Mouse (Mus musculus) hindbrain, postnatal 0 days (tissue): ENCODE data around the gene Spg7. TPM values are rescaled to one million over a fixed set of nuclear protein-coding genes. Genes with fewer than 3 reads are reported as not detected.
"Not testable (repeated sequence)": the region's sequence is repeated elsewhere in the genome, so short reads cannot be mapped to it uniquely, and the experiment has no call there.

Source experiments
- ATAC-seq: fragments of 200-750 bp; cut with Nextera tagmentation; 2 replicates; pipeline ENCODE4 v1.8.0; 2017; ENCODE audit warnings: mild to moderate bottlenecking, moderate TSS enrichment, moderate library complexity
- DNase-seq: peaks from one replicate; pipeline ENCODE4 v3.0.0-alpha.2; 2015; ENCODE audit warnings: low spot score
- H3K27ac ChIP-seq: fragments of 300-500 bp; sonication (generic); 2 replicates; pipeline ENCODE4 v1.5.1; 2014; ENCODE audit warnings: mild to moderate bottlenecking
- H3K27me3 ChIP-seq: fragments of 300-500 bp; sonication (generic); 2 replicates; pipeline ENCODE4 v1.6.1; 2014; ENCODE audit warnings: low read length, mixed read lengths; ENCODE audit not compliant: insufficient read depth
- H3K36me3 ChIP-seq: fragments of 300-500 bp; sonication (generic); 2 replicates; pipeline ENCODE4 v1.6.1; 2014; ENCODE audit warnings: low read length, mixed read lengths; ENCODE audit not compliant: insufficient read depth
- H3K4me1 ChIP-seq: fragments of 300-500 bp; sonication (generic); 2 replicates; pipeline ENCODE4 v1.6.1; 2014; ENCODE audit warnings: antibody characterized with exemption, low read length, mixed read lengths; ENCODE audit not compliant: insufficient read depth
- H3K4me2 ChIP-seq: fragments of 300-500 bp; sonication (generic); 2 replicates; pipeline ENCODE4 v1.6.1; 2014; ENCODE audit warnings: low read depth, mild to moderate bottlenecking, low read length, moderate library complexity, mixed read lengths
- H3K4me3 ChIP-seq: fragments of 300-500 bp; sonication (generic); 2 replicates; pipeline ENCODE4 v1.5.1; 2014; ENCODE audit warnings: low read length
- H3K9ac ChIP-seq: fragments of 300-500 bp; sonication (generic); replicated peaks from 2 replicates; pipeline ENCODE4 v1.6.1; 2014; ENCODE audit warnings: mild to moderate bottlenecking, low read length, moderate library complexity, mixed read lengths
- H3K9me3 ChIP-seq: fragments of 300-500 bp; sonication (generic); 2 replicates; pipeline ENCODE4 v1.6.1; 2016; ENCODE audit warnings: low read length, mixed read lengths
- CTCF ChIP-seq: IDR thresholded peaks from 2 replicates; pipeline ENCODE4 v1.5.1; 2016; ENCODE audit warnings: antibody characterized with exemption, control low read depth, low read depth
- WGBS: fragments of 180-500 bp; shearing (Covaris S2); extraction: QIAGEN DNeasy Blood & Tissue Kit; methylation state at CpG from one replicate; pipeline ENCODE4 v1.1.7; 2014; 5-methylcytosine and 5-hydroxymethylcytosine counted together
- polyA plus RNA-seq: library from polyadenylated mRNA; unstranded; fragments of >200 nt; fragmentation: Nextera tagmentation; extraction: Ambion mirVana; gene quantifications from 2 replicates; pipeline ENCODE4 v1.2.1, GENCODE M21; 2015
- total RNA-seq: library from RNA; depleted of rRNA; stranded (reverse); fragments of >200 nt; gene quantifications from 2 replicates; pipeline ENCODE4 v1.2.3, GENCODE M21; 2014

The Spg7 gene
- total and polyA plus RNA-seq, 2 experiments from 2014 or later = 45.1 to 51.6 TPM

DNA sequence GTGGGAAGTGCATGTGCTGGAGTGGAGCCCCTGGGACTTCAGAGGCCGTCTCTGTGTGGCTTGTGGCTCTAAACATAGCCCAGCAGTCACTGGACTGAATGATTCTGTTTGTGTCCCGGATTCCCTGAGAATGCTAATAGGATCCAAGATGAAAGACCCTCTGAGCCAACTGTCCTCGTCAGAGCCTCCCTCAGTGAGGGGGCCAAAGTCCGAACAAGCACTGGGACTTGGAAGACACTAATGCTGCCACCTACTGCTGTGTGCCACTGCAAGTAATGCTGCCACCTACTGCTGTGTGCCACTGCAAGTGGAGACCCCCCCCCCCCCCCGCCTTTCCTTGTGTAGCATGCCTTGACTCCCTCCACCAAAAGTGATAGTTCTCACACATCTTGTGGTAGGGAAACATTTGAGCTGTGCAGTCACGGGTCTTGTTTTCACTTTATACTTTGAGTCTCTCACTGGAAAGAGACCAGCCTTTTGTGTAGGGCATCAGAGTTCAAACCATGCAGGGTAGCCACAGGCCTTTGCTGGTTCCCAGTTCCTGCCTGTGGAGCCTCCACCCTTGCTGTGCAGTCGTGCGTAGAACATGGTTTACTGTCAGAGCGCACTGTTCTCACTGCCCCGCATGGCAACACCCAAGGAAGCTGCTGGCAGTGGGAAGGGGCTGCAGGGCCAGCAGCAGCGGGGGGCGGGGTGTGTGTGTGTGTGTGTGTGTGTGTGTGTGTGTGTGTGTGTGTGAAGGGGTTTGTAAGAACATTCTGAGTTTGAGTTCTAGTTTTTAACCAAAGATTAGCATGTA, 35.2 kb downstream of the Spg7 start:
- TF ChIP-seq CTCF = peak; percentile 51
- no peak overlapping the region for H3K4me2 ChIP-seq
- no peaks in the 10 kb centered on the region for H3K9me3 ChIP-seq
- H3K27me3 ChIP-seq = no peaks in the 10 kb centered on the region
- H3K27ac ChIP-seq = peak overlapping the region; percentile 81
- WGBS = 56% methylated on average over 12 of the region's 12 CpGs
- H3K4me1 ChIP-seq = no peaks in the 10 kb centered on the region
- no peak overlapping the region for H3K4me3 ChIP-seq
- DNase-seq = peak; percentile 78
- peaks cover 28% of the 10 kb centered on the region for H3K36me3 ChIP-seq
- peak; percentile 62 for ATAC-seq
- H3K9ac ChIP-seq = no peak overlapping the region

DNA sequence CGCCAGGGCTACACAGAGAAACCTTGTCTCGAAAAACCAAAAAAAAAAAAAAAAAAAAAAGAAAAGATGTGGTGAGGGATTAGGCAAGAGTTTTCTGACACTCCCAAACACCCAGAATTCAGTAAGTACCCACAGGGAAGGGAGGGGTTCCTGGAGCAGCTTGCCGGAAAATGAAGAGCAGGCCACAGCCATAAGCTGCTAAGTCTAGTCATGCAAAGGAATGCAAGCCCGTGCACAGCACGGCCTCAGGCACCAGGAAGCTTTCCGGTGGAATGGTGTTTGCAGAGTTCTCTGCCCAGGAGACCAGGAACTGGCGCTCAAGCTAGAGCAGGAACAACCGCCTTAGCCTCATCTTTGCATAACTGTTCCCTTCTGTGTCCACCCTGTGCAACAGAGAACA, 37.5 kb downstream of the Spg7 start:
- Histone ChIP-seq H3K27me3 (no peaks in the 10 kb centered on the region), H3K36me3 (peaks cover 19% of the 10 kb centered on the region; the same call in 1 of the 2 replicates), H3K9me3 (no peaks in the 10 kb centered on the region), H3K4me3 (no peak overlapping the region), H3K9ac (no peak overlapping the region), H3K4me1 (peaks cover 7% of the 10 kb centered on the region), H3K27ac (no peak overlapping the region), H3K4me2 (no peak overlapping the region)
- no peak for TF ChIP-seq CTCF
- WGBS = 71% methylated on average over 8 of the region's 8 CpGs
- DNase-seq (no peak), ATAC-seq (no peak)

GRCm38 (mm10) chr8:123101244-123101643, 38.5 kb downstream of the Spg7 start:
- WGBS = 81% methylated on average over 4 of the region's 4 CpGs

GRCm38 (mm10) chr8:123101735-123102685, 39.3 kb downstream of the Spg7 start, which contains the start of gene Rpl13:
Rpl13 (plus strand) TSS chr8:123102350.
- DNase-seq = peak; percentile 99
- Histone ChIP-seq H3K4me2 (peak within 1 kb of the TSS; percentile 83), H3K36me3 (peaks cover 24% of the 10 kb centered on the region; the same call in 1 of the 2 replicates), H3K9me3 (no peaks in the 10 kb centered on the region), H3K27ac (peak within 1 kb of the TSS; percentile 98), H3K27me3 (no peaks in the 10 kb centered on the region), H3K9ac (peak within 1 kb of the TSS; percentile 93), H3K4me3 (peak within 1 kb of the TSS; percentile 91), H3K4me1 (peaks cover 7% of the 10 kb centered on the region)
- 0 out of 2 replicates have a peak, but pooled peaks have one; percentile 7 for TF ChIP-seq CTCF
- ATAC-seq = peak; percentile 94
- 2% methylated on average over 56 of the region's 56 CpGs for WGBS

More at GRCm38 (mm10) chr8:123101244-123101643, 38.5 kb downstream of the Spg7 start:
- H3K4me2 ChIP-seq = peak overlapping the region; percentile 83; the same call in 1 of the 2 replicates
- TF ChIP-seq CTCF = peak; percentile 19
- DNase-seq = no peak
- H3K27ac ChIP-seq = no peak overlapping the region
- peaks cover 24% of the 10 kb centered on the region; the same call in 1 of the 2 replicates for H3K36me3 ChIP-seq
- no peaks in the 10 kb centered on the region for H3K9me3 ChIP-seq
- no peak overlapping the region; the same call in 1 of the 2 replicates for H3K4me3 ChIP-seq
- H3K4me1 ChIP-seq = peaks cover 7% of the 10 kb centered on the region
- no peaks in the 10 kb centered on the region for H3K27me3 ChIP-seq
- H3K9ac ChIP-seq = no peak overlapping the region
- ATAC-seq = no peak

GRCm38 (mm10) chr8:123102855-123103254, 40.1 kb downstream of the Spg7 start:
- not testable (repeated sequence) for ATAC-seq, DNase-seq, H3K4me1 ChIP-seq, H3K27me3 ChIP-seq, H3K9me3 ChIP-seq
- Histone ChIP-seq H3K9ac (peak overlapping the region; percentile 93), H3K4me3 (peak overlapping the region; percentile 91), H3K4me2 (peak overlapping the region; percentile 83), H3K27ac (peak overlapping the region; percentile 98), H3K36me3 (peaks cover 24% of the 10 kb centered on the region; the same call in 1 of the 2 replicates)
- under 1% methylated on average over 25 of the region's 26 CpGs for WGBS

- Histone ChIP-seq H3K27me3 (no peaks in the 10 kb centered on the region), H3K4me3 (peak overlapping the region; percentile 91), H3K36me3 (peaks cover 20% of the 10 kb centered on the region; the same call in 1 of the 2 replicates), H3K9ac (peak overlapping the region; percentile 93), H3K9me3 (no peaks in the 10 kb centered on the region), H3K4me1 (peaks cover 7% of the 10 kb centered on the region), H3K27ac (peak overlapping the region; percentile 98; the same call in 1 of the 2 replicates), H3K4me2 (peak overlapping the region; percentile 83)
- ATAC-seq (no peak), DNase-seq (no peak)
- 20% methylated on average over 14 of the region's 15 CpGs for WGBS
- TF ChIP-seq CTCF = no peak
Measured at GRCm38 (mm10) chr8:123103285-123103684, 40.5 kb downstream of the Spg7 start.
